Mouse (Mus musculus): ENCODE measurements around the gene Meis2. TPM values are rescaled to one million over a fixed set of nuclear protein-coding genes. Genes with fewer than 3 reads are reported as not detected.

Gene Meis2
- total and polyA plus RNA-seq, 2 experiments from 2014 or later = 106 to 204 TPM

DNA sequence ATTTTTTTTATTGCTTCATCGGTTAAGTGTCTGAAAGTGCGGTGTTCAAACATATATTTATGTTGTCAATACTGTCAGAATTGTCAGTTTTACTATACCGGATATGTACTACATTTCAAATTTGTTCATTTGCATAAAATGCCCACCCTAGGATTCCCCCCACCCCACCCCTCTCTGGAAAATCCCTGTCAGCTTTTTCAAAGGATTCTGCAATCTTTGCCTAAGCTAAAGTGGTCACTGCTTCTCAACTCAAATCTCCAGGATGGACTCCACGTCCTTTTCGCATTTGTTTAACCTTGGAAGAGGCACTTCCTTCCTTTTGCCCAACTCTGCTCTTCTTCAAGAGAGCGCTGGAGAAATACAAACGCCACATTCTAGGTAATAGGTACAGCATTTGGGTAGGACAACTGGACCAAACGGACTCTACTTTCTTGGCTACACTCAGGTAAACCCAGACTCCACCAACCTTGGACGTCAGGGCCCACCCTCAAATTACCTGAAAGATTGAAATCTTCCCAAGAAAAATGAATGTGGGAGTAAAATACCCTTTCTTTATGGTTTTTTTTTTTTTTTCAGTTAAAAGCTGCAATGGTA is 7.8 kb upstream of the Meis2 start:
- ATAC-seq (no peak), DNase-seq (peak; percentile 65)
- H3K4me1 ChIP-seq (ENCODE audit: insufficient read depth) = no peaks in the 10 kb centered on the region
- H3K4me3 ChIP-seq (ENCODE audit: low read depth, low read length) = peak overlapping the region; percentile 70
- no peaks in the 10 kb centered on the region for H3K36me3 ChIP-seq (ENCODE audit: insufficient read depth)
- no peaks in the 10 kb centered on the region for H3K9me3 ChIP-seq (ENCODE audit: low read length)
- H3K4me2 ChIP-seq (ENCODE audit: low read depth) = peak overlapping the region; percentile 61
- H3K9ac ChIP-seq = peak overlapping the region; percentile 77
- TF ChIP-seq CTCF (IDR thresholded peaks at IDR 0.05; ENCODE audit: low read depth) = no peak
- 19% methylated on average over 9 of the region's 9 CpGs for WGBS
- H3K27ac ChIP-seq (ENCODE audit: low read depth, low read length) = peak overlapping the region; percentile 96
- H3K27me3 ChIP-seq (ENCODE audit: insufficient read depth, low read length) = no peaks in the 10 kb centered on the region

DNA sequence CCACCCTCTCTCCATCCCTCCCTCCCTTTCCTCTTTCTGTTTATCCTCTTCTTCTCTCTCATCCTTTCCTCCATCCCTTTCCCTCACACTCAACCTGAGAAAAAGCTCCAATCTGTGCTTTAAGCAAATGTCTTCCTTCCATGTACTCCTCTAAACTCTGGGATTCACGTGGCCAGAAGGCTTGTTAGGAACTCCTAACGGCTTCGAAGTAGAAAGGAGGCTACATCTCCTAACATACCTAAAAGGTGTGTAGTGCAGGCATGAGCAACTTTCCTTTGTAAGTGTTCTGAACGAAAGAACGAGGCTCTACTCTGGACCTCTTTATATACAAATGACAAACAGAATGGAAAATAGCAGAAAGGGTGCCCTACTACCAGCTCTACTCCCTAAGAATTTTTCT is 7.1 kb upstream of the Meis2 start:
- Histone ChIP-seq H3K4me1 (ENCODE audit: insufficient read depth) (no peaks in the 10 kb centered on the region), H3K9me3 (ENCODE audit: low read length) (no peaks in the 10 kb centered on the region), H3K36me3 (ENCODE audit: insufficient read depth) (no peaks in the 10 kb centered on the region), H3K4me3 (ENCODE audit: low read depth, low read length) (peak overlapping the region; percentile 70), H3K27me3 (ENCODE audit: insufficient read depth, low read length) (no peaks in the 10 kb centered on the region), H3K27ac (ENCODE audit: low read depth, low read length) (peak overlapping the region; percentile 96), H3K9ac (peak overlapping the region; percentile 77), H3K4me2 (ENCODE audit: low read depth) (peak overlapping the region; percentile 61)
- DNase-seq (peak; percentile 72), ATAC-seq (no peak)
- WGBS = 7% methylated on average over 5 of the region's 5 CpGs
- TF ChIP-seq CTCF (IDR thresholded peaks at IDR 0.05; ENCODE audit: low read depth) = no peak

DNA sequence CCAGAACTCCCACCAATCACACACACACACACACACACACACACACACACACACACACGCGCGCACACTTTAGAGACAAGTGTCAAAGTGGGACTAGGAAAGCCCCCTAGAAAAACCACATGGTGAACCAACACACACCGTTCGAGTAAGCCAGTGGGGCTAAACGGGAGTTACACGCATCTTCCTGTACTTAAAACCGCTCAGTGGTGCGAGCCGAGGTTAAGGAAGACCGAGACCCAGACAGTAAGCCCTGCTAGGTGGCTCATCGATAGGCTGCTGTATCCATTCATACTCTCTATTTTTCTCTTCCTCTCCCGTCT is 6.6 kb upstream of the Meis2 start:
- DNase-seq = peak; percentile 67
- ATAC-seq = peak; percentile 23
- Histone ChIP-seq H3K9me3 (ENCODE audit: low read length) (no peaks in the 10 kb centered on the region), H3K36me3 (ENCODE audit: insufficient read depth) (no peaks in the 10 kb centered on the region), H3K4me2 (ENCODE audit: low read depth) (peak overlapping the region; percentile 61), H3K4me3 (ENCODE audit: low read depth, low read length) (peak overlapping the region; percentile 70), H3K27ac (ENCODE audit: low read depth, low read length) (peak overlapping the region; percentile 96), H3K27me3 (ENCODE audit: insufficient read depth, low read length) (no peaks in the 10 kb centered on the region), H3K4me1 (ENCODE audit: insufficient read depth) (no peaks in the 10 kb centered on the region), H3K9ac (peak overlapping the region; percentile 77)
- no peak for TF ChIP-seq CTCF (IDR thresholded peaks at IDR 0.05; ENCODE audit: low read depth)
- 2% methylated on average over 13 of the region's 13 CpGs for whole genome bisulfite sequencing

DNA sequence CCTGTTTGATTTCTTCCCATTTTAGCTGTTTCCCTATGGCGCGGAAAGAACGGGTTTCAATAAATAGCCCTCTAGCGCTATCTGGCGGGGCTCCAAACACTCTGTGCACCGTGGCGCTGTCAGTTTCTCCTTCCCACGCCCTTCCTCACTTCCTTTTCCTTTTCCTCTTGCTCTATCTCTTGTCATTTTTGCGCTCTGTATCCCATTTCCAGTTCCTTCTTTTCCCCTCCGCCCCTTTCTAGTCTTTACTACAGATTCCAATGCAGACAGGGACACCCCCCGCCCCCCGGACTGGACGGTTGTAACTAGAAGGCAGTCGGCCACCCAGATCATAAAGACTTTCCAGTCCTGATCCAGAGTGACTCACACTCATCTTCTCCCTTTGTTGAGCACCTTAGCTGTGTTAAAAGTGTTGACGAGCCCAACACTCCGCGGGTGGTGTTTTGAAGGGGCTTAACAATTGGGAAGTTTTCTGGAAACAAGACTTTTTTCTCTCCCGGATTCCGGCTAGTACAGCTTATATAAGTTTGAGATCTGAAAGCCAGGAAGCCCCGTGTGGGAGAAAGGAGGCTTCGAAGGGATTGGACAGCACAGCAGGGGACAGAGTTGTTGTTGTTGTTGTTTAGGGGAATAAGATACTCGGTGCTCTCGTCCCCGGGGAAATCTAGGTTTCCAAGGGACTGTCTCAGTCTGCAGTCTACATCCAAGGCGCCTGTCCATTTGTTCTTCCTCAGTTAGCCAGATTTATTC is 6.1 kb upstream of the Meis2 start:
- peak overlapping the region; percentile 96 for H3K27ac ChIP-seq (ENCODE audit: low read depth, low read length)
- no peak for ATAC-seq
- no peaks in the 10 kb centered on the region for H3K27me3 ChIP-seq (ENCODE audit: insufficient read depth, low read length)
- H3K4me2 ChIP-seq (ENCODE audit: low read depth) = peak overlapping the region; percentile 61
- peak; percentile 89 for DNase-seq
- H3K36me3 ChIP-seq (ENCODE audit: insufficient read depth) = no peaks in the 10 kb centered on the region
- WGBS = under 1% methylated on average over 25 of the region's 25 CpGs
- H3K9ac ChIP-seq = peak overlapping the region; percentile 77
- peak overlapping the region; percentile 70 for H3K4me3 ChIP-seq (ENCODE audit: low read depth, low read length)
- TF ChIP-seq CTCF (IDR thresholded peaks at IDR 0.05; ENCODE audit: low read depth) = peak; percentile 71
- no peaks in the 10 kb centered on the region for H3K9me3 ChIP-seq (ENCODE audit: low read length)
- no peaks in the 10 kb centered on the region for H3K4me1 ChIP-seq (ENCODE audit: insufficient read depth)

DNA sequence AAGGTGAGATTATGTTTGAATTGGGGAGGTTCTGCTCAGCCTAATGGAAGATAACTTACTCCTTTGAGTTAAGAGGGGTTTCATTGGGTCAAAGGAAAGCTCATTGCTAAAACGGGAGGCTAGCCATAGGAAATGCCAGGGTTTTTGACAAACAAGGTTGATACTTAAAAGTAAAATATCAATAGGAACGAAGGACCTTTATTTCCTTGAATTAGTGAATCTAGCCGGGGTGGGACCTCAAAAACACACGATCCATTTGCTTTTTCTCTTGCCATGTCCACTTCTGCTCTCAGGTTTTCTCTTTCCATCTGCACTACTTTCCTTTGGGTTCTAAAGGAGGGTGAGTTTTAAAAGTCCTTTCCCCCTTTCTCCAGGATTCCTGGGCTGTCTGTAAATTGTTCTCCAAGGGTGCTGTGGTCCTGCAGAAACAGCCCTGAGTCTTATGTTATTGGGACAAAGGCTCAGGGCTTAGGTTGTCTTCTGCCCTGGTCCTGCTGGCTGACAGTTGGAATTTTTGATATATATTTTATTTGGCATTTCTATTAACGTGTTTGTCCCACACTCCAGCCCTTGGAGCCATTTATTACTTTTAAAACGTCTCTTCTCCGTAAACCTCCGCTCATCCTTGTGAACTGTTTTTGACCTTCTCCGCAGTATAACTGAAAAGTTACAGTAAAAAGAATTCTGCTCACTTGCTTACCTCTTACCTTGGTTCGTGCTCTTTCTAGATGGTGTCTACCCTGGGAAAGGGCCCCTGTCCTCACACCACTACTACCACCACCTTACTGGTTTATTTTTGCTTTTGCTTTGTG is 5.2 kb upstream of the Meis2 start:
- DNase-seq = peak; percentile 46

DNA sequence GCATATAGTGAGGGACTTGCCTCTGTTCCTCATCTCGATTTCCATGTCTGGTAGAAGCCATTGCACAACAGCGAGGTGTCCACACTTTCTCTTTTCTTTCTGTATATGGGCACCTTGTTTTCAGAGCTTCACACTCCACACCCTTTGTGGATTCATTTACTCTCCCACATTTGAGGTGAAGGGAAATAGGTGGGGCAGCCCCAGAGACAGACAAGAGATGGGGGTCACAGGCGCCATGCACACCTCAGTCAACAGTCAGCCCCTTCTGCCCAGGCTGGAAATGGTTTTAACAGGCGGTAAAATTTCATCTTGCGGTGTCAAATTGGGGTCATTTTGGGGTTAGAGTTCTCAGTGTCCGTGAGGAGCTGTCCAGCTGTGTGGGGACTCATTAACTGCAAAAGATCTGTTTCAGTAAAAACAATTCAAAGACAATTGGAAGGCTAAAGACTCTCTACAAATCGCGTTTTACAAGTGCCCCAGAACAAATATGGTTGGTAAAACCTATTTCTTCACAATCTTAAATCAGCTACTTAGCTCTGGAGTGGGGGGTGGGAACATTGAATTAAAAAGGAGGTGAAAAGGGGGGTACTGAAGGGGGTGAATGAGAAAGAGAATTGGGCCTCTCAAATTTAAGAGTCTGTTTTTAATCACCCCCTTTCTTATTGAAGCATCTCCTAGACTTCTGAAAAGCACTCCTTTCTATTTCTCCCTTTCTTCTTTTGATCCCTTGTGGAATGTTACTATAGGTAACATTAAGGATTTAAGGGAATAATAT is 4.0 kb upstream of the Meis2 start:
- Histone ChIP-seq H3K9ac (peak overlapping the region; percentile 77), H3K27me3 (ENCODE audit: insufficient read depth, low read length) (no peaks in the 10 kb centered on the region), H3K4me1 (ENCODE audit: insufficient read depth) (no peaks in the 10 kb centered on the region), H3K9me3 (ENCODE audit: low read length) (no peaks in the 10 kb centered on the region), H3K4me3 (ENCODE audit: low read depth, low read length) (peak overlapping the region; percentile 70), H3K4me2 (ENCODE audit: low read depth) (peak overlapping the region; percentile 61), H3K36me3 (ENCODE audit: insufficient read depth) (no peaks in the 10 kb centered on the region), H3K27ac (ENCODE audit: low read depth, low read length) (peak overlapping the region; percentile 96)
- DNase-seq (peak; percentile 60), ATAC-seq (no peak)
- WGBS = 12% methylated on average over 8 of the region's 8 CpGs
- TF ChIP-seq CTCF (IDR thresholded peaks at IDR 0.05; ENCODE audit: low read depth) = no peak

More for the DNA sequence above, 5.2 kb upstream of the Meis2 start:
- no peak for ATAC-seq
- peak overlapping the region; percentile 77 for H3K9ac ChIP-seq
- H3K36me3 ChIP-seq (ENCODE audit: insufficient read depth) = no peaks in the 10 kb centered on the region
- no peaks in the 10 kb centered on the region for H3K27me3 ChIP-seq (ENCODE audit: insufficient read depth, low read length)
- H3K9me3 ChIP-seq (ENCODE audit: low read length) = no peaks in the 10 kb centered on the region
- H3K4me1 ChIP-seq (ENCODE audit: insufficient read depth) = no peaks in the 10 kb centered on the region
- 9% methylated on average over 10 of the region's 10 CpGs for WGBS
- no peak for TF ChIP-seq CTCF (IDR thresholded peaks at IDR 0.05; ENCODE audit: low read depth)
- H3K4me3 ChIP-seq (ENCODE audit: low read depth, low read length) = peak overlapping the region; percentile 70
- H3K27ac ChIP-seq (ENCODE audit: low read depth, low read length) = peak overlapping the region; percentile 96
- H3K4me2 ChIP-seq (ENCODE audit: low read depth) = peak overlapping the region; percentile 61

Measured in forebrain, postnatal 0 days (tissue).